Mouse (Mus musculus) spleen, embryonic (tissue): ENCODE data around the gene Aldh16a1.
"Not testable (repeated sequence)": the region's sequence is repeated elsewhere in the genome, so short reads cannot be mapped to it uniquely, and the experiment has no call there.

Experiments used
- CTCF ChIA-PET: fragments of 350-600 bp; sonication (Branson Sonifier 250); formaldehyde crosslinking; loops from one replicate; lab custom pipeline; 2022; lab: Charles Lee

Aldh16a1 gene

GRCm38 (mm10) chr7:45160866-45161265, 6.5 kb upstream of the Aldh16a1 start:
- CTCF ChIA-PET = interaction anchor here (0.6 kb wide), 1 partner anchor 14 kb away, joined by 13 read pairs; no protein-coding TSS in a partner anchor

- CTCF ChIA-PET = no interaction called here
Observed at GRCm38 (mm10) chr7:45160316-45160800, 6.0 kb upstream of the Aldh16a1 start.

DNA sequence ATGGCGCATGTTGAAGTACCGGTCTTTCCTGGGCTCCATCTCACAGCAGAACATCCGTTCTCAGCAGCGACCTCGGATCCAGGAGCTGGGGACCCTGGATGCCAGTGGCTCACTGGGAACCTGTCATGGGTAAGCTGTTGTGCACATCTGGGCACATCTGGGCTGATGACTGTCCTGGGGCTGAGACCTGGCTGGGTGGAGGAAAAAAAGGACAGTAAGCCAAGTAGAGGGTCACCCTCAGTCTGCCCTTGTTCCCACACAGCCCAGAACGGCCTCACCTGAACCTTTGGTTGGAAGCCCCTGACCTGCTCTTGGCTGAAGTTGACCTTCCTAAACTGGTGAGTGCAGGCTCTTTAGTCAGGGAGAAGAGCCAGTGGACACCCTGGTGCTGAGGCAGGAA, 4.6 kb upstream of the Aldh16a1 start:
- CTCF ChIA-PET = no interaction called here

- CTCF ChIA-PET = no interaction called here
Observed at GRCm38 (mm10) chr7:45157459-45157858, 3.1 kb upstream of the Aldh16a1 start.

GRCm38 (mm10) chr7:45156206-45156605, 1.8 kb upstream of the Aldh16a1 start:
- CTCF ChIA-PET = interaction anchor here (0.7 kb wide), 1 partner anchor 416 kb away, joined by 3 read pairs; no protein-coding TSS in a partner anchor

GRCm38 (mm10) chr7:45155590-45155989, 1.2 kb upstream of the Aldh16a1 start:
- CTCF ChIA-PET = no interaction called here

DNA sequence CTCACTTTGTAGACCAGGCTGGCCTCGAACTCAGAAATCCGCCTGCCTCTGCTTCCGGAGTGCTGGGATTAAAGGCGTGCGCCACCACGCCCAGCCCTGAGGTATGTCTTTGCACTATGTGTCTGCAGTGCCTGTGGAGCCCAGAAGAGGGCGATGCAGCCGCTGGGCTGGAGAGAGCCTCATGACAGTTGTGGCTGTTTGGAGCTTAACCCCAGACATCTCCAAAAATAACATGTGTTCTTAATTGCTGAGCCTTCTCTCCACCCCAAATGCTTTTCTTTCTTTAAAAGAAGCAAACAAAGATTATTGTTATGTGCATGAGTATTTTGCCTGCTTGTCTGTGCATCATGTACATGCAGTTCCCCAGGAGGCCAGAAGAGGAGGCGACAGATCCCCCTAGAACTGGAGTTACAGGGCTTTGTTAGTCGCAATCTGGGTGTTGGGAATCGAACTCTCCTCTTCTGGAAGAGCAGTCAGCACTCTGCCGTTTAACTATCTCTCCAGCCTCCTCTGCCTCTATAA, 670 bp upstream of the Aldh16a1 start:
- CTCF ChIA-PET = no interaction called here

DNA sequence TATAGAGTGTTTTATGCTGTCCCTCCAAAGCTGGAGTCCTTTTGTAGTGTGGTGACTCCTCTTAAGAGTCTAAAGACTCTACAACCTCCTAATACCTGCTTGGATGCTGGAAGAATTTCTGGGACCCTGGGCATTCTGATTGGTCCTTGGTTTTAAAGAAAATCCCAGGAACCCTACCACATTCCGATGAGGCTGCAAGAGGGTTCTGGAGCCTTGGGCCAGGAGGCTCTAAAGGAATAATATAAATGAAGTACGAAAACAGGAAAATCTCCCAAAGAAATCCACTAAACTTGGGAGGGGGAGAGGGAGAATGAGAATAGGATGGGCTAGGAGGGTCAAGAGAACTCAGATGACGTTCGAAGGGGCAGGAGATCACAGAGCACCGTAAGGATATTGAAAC, 798 bp downstream of the Aldh16a1 start:
- CTCF ChIA-PET = interaction anchor here (0.5 kb wide), 1 partner anchor 13 kb away, joined by 4 read pairs; no protein-coding TSS in a partner anchor

GRCm38 (mm10) chr7:45153052-45153451, 1.3 kb downstream of the Aldh16a1 start:
- CTCF ChIA-PET = not testable (repeated sequence)

DNA sequence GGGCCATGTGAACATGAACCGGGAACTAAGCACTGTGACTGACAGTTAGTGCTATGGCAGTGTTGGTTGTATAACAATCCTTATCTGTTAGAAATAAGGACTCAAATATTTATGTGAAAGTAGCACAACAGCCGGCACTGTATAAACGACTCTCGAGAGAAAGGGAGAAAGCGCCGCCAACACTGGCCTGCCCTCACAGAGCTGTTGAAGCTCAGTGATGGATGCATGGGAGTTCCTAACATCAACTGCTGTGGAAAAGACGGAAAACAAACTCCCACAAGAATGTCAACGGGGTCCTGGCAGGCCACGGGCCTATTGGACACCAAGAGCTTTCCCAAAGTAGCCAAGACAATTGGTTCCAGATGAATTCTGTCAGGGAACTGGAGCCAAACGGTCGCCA, 3.1 kb downstream of the Aldh16a1 start:
- CTCF ChIA-PET = no interaction called here

GRCm38 (mm10) chr7:45150321-45150720, 4.1 kb downstream of the Aldh16a1 start:
- CTCF ChIA-PET = interaction anchor here (0.6 kb wide), 2 partner anchors 12 to 21 kb away, joined by 4 read pairs; no protein-coding TSS in a partner anchor

DNA sequence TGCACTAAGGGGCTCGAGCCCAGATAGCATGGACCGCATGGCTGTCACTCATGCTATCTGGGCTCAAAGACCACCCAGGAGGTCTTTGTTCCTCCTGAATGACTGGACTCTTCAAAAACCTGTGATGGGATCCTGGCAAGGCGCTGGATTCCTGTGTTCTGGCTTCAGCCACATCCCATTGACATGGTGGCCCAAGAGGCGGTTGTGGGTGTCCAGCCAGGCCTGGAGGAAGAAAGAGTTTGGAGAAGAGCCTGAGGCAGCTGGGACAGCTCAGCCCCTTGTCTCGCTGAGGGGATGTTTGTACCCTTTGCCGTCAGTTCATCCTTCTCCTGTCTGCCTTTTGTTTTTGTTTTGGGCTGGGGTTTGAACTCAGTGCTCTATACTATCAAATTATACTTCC, 4.8 kb downstream of the Aldh16a1 start:
- CTCF ChIA-PET = no interaction called here

GRCm38 (mm10) chr7:45148534-45149098, 5.8 kb downstream of the Aldh16a1 start:
- CTCF ChIA-PET = no interaction called here

DNA sequence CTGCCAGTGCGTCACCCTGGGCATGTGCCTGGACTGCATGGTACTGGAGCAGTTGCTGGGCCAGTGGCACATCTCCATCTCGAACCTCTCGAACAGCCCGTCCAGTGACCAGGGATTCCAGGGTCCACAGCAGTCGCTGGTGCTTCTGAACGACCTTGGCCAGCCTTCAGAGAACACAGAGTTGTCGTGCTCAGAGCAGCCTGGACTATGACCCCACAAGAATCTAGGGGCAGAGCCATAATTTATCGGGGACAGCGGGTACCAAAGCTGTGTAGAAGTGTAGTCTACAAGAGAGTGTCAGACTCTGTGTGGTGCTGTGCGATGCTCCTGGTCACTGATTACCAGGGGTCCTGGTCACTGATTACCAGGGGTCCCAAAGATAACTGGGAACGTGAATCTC, 6.5 kb downstream of the Aldh16a1 start:
- CTCF ChIA-PET = no interaction called here

DNA sequence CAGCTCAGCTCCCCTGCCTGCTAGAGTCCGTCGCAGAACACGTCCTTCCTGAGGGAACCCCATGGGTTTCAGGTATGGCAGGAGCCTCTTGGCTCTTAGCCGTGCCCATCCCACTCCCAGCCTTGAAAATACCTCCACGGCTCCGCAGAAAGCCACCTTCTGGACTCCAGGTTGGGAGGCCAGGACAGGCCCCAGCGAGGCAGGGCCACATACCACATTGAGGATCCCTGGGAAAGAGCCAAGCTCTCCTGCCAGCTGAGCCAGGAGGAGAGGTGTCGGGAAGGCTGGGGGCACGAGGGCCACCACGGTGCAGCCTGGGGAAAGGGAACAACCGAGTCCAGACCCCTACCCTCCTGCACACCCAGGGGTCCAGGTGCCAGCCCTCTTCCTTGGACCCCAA, 7.1 kb downstream of the Aldh16a1 start:
- CTCF ChIA-PET = no interaction called here

DNA sequence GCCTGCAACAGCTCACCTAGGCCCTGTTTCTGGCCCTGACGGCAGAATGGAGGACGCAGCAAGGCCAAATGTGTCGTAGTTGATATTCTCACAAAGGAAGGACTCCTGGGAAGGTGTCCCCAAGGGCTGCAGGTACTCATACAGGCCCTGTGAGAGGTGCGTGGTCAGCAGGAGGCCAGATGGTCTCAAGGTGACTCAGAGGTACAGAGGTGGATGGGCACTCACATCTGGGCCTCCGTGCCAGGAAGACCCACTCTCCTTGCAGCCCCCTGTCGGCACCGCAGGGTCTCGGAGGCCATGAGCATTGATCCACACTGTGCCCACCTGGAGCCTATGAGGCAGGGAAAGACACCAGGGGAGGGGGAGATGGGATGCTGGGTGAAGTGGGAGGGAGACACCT, 8.9 kb downstream of the Aldh16a1 start:
- CTCF ChIA-PET = no interaction called here

GRCm38 (mm10) chr7:45144368-45145174, 9.8 kb downstream of the Aldh16a1 start:
- CTCF ChIA-PET = no interaction called here

GRCm38 (mm10) chr7:45141914-45142313, 12.5 kb downstream of the Aldh16a1 start:
- CTCF ChIA-PET = no interaction called here

DNA sequence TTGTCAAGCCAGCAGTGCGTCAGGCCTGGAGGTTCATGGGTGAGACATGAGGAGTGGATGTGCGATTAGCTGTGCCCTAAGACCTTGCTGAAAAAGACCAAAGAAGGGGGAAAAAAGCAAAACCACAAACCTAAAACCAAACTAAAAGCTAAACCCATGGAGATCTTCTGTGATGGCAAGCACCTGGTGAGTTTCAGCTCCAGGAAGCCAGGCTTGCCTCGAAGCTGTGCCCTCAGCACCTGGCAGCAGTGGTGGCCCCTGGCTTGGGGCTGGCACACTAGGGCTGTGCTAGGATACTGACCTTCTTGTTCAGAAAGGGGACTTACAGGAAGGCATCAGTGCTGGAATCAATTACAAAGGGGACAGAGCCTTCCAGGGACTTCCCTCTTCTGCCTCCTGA, 13.1 kb downstream of the Aldh16a1 start:
- CTCF ChIA-PET = no interaction called here

DNA sequence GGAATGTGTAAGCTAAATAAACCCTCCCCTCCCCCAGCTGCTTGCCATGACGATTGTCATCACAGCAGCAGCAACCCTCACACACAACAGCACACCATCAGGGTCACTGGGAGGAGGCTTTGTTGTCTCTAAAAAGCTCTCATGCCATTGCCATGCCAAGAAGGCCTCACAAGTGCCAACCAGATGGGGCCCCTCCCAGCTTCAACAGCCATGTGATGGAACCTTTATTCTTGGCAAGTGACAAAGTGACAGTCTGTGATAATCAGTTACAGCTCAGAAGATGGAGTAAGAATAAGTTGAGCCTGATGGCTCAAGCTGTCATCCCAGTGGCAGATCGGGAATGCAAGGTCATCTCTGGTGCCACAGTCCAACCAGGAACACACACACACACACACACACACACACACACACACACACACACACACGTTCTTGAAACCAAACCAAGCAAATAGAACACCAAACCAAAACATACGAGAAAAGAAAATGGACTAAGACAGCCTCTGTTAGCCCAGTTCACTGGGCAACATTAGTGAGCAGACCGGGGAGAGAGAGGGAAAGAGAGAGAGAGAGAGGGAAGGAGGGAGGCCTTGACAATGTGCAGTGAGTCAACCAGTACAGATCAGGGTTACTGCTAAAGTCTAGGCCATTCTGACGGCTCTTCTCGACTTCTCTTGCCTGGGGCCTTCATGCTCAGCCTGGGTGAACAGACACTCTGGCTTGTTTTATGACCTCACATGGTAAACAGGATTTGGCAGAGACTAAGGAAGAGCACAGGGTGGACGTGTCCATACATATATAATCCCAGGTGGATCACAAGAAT, 14.3 kb downstream of the Aldh16a1 start:
- CTCF ChIA-PET = interaction anchor here (0.7 kb wide), 2 partner anchors 14 to 112 kb away, joined by 4 read pairs; no protein-coding TSS in a partner anchor

DNA sequence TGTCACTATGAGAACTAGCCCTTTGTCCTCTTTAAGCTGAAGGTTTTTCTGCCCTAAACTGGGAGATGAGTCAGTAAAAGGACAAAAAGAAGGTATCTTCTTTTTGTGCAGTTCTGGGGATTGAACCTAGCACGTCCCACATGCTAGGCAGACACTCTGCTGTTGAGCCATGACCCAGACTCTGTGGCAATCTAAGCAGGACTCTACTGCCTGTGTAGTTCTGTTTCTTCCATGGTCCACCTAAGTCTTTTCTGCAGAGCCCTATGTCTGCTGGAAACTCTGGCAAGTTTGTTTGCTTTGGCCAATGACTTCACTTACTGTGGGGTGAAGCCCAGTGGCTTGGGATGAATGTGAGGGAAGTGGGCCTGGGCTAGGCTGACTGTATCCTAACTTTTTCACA, 16.0 kb downstream of the Aldh16a1 start:
- CTCF ChIA-PET = interaction anchor here (0.5 to 0.7 kb wide), 2 partner anchors 46 to 278 kb away, joined by 3 read pairs; partner anchors contain the start of gene Rcn3
